Mouse (Mus musculus) liver, adult 2 months (tissue): Measurements from ENCODE around the gene Tanc2. TPM values are rescaled to one million over a fixed set of nuclear protein-coding genes. Genes with fewer than 3 reads are reported as not detected.
A peak's percentile ranks its signal among the peaks of the same experiment; 100 is the strongest.

ENCODE experiments used
- DNase-seq: peaks from one replicate; pipeline ENCODE4 v3.0.0-alpha.2; 2011; ENCODE audit warnings: low read depth, low spot score; ENCODE audit errors: extremely low read depth
- H3K27ac ChIP-seq: fragments of 200-500 bp; replicated peaks from 2 replicates; pipeline ENCODE4 v1.5.1; 2012; ENCODE audit warnings: low read depth, mild to moderate bottlenecking, control low read depth, inconsistent platforms, low read length; ENCODE audit not compliant: insufficient read depth
- H3K27me3 ChIP-seq: fragments of 200-500 bp; 2 replicates; pipeline ENCODE4 v1.6.1; 2012; ENCODE audit warnings: mild to moderate bottlenecking, moderate library complexity, low read length, inconsistent platforms; ENCODE audit not compliant: control insufficient read depth, insufficient read depth
- H3K36me3 ChIP-seq: fragments of 200-500 bp; 2 replicates; pipeline ENCODE4 v1.6.1; 2012; ENCODE audit warnings: low read length, inconsistent platforms; ENCODE audit not compliant: control insufficient read depth, insufficient read depth
- H3K4me1 ChIP-seq: fragments of 200-500 bp; 2 replicates; pipeline ENCODE4 v1.6.1; 2011; ENCODE audit warnings: low read length; ENCODE audit not compliant: control insufficient read depth, insufficient read depth
- H3K4me3 ChIP-seq: fragments of 200-500 bp; 2 replicates; pipeline ENCODE4 v1.5.1; 2011; ENCODE audit warnings: low read depth, mild to moderate bottlenecking, control low read depth, low read length, moderate library complexity; ENCODE audit not compliant: insufficient read depth
- H3K79me2 ChIP-seq: fragments of 200-500 bp; 2 replicates; pipeline ENCODE4 v1.6.1; 2012; ENCODE audit warnings: inconsistent platforms, mild to moderate bottlenecking, low read length, moderate library complexity; ENCODE audit not compliant: control insufficient read depth, insufficient read depth
- H3K9ac ChIP-seq: fragments of 200-500 bp; 2 replicates; pipeline ENCODE4 v1.6.1; 2012; ENCODE audit warnings: low read depth, mild to moderate bottlenecking, control low read depth, inconsistent platforms, low read length
- CTCF ChIP-seq: fragments of 200-500 bp; IDR thresholded peaks from 2 replicates; pipeline ENCODE4 v1.5.1; 2011; ENCODE audit warnings: low read depth, low read length, control low read depth
- POLR2A ChIP-seq: fragments of 200-500 bp; IDR thresholded peaks from 2 replicates; pipeline ENCODE4 v1.6.1; 2011; ENCODE audit warnings: low read length, control low read depth; ENCODE audit not compliant: insufficient read depth; ENCODE audit errors: extremely low read depth
- WGBS: fragments of 180-500 bp; shearing (Covaris S2); methylation state at CpG from one replicate; pipeline ENCODE4 v1.1.7; 2018; 5-methylcytosine and 5-hydroxymethylcytosine counted together
- polyA plus RNA-seq: library from polyadenylated mRNA; depleted of rRNA; stranded (reverse); fragments of >200 nt; gene quantifications from 2 replicates; pipeline ENCODE4 v1.2.3, GENCODE M21; 2012
- total RNA-seq: library from RNA; depleted of rRNA; stranded (reverse); fragments of >200 nt; gene quantifications from 2 replicates; pipeline ENCODE4 v1.2.3, GENCODE M21; 2014

The Tanc2 gene
- total and polyA plus RNA-seq, 2 experiments = 0.97 to 2.4 TPM

DNA sequence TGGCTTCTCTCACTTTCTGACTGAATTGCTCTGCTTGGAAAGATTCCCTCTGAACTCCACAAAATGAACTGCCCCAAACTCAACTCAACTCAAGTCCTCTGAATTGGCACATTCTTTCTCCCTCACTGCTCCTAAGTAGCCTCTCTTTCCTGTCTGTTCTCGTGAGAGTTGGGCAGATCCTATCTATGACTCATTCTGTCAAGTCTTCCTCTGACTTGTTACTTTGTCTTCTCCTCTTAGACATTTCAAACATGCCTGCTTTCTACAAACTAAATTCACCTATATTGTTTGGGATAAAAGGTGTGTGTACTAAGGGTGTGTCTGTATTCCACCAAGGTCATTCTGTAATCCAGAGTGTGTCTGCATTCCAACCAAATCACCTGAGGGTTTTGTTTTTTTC lies 309.4 kb downstream of the Tanc2 start:
- Histone ChIP-seq H3K27ac (no peak overlapping the region), H3K79me2 (no peaks in the 10 kb centered on the region), H3K27me3 (no peaks in the 10 kb centered on the region), H3K4me3 (no peak overlapping the region), H3K4me1 (no peaks in the 10 kb centered on the region), H3K36me3 (peaks cover 8% of the 10 kb centered on the region), H3K9ac (no peak overlapping the region)
- TF ChIP-seq POLR2A (no peak), CTCF (no peak)
- 66% methylated on average over 1 of the region's 1 CpGs for WGBS
- no peak for DNase-seq

DNA sequence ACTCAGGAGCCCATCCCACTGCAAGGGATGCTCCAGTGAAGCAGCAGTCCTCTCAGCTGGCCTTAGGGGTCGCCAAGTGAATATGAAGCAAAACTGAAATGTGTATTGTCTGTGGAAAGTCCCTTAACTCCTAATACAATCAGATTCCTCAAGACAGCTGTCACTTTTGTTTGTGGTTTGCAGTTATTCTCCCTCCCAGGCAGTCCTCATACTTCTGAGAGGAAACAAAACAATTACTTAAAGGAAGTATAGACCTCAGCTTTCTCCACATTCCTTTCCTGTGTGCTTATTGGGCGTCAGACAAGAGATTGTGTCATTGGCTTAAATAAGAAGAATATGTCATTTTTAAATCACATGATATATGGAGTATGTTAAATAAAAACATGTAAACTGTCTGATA lies 311.7 kb downstream of the Tanc2 start:
- Histone ChIP-seq H3K27me3 (no peaks in the 10 kb centered on the region), H3K4me3 (no peak overlapping the region), H3K4me1 (peaks cover 10% of the 10 kb centered on the region; the same call in 1 of the 2 replicates), H3K9ac (no peak overlapping the region), H3K79me2 (no peaks in the 10 kb centered on the region), H3K27ac (no peak overlapping the region), H3K36me3 (peaks cover 7% of the 10 kb centered on the region)
- 74% methylated on average over 2 of the region's 2 CpGs for WGBS
- no peak for TF ChIP-seq CTCF
- TF ChIP-seq POLR2A = no peak
- no peak for DNase-seq

DNA sequence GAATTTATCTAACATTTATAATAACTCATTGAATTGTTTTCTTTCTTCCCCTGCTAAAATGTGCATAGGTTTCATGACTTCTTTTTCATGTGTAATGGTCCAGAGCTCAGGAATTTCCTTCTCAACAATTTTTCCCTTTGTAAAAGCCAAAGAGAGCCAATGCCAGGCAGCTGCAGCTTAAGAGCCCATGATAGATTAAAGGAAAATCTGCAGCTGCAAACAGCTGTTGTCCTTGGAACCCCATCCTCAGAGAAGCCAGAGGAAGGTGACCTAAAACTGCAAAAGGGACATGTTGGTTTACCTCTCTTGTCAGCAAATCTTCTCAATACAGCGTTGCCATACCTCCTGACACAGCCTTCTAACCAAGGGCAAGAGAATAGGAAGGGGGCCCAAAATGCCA lies 313.2 kb downstream of the Tanc2 start:
- no peak for TF ChIP-seq CTCF
- TF ChIP-seq POLR2A = no peak
- WGBS = 89% methylated on average over 1 of the region's 1 CpGs
- H3K36me3 ChIP-seq = peaks cover 4% of the 10 kb centered on the region

DNA sequence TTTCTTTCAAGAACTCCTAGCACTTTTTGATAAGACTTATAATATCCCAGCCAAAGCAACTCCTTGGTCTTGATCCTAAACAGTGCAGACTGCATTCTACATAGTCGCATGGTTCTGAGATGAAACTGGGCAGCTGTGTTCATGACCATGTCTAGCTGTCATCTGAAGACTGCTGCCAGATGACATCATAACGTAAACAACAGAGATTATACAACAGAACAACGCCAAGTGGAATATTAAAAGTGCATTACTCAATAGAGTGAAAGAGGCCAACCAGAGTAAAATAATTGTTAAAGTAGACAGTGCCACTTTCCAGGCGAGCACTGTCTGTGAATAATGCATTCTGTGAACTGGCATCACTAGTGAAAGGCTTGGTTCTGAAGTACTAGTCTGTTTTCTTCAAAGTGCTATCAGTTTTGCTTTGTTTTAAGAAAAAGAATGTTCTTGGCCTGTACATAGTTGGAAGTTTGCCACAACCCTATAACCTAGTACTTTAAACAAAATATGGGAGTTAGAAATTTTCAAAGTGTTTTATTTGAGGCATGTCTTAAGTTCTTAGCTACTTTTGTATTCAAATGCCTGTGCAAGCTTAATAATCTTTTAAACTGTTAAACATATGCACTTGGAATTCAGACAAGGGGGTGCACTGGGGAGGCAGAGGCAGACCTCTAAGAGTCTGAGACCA lies 315.9 kb downstream of the Tanc2 start:
- Histone ChIP-seq H3K4me3 (no peak overlapping the region), H3K9ac (no peak overlapping the region), H3K27ac (no peak overlapping the region), H3K36me3 (no peaks in the 10 kb centered on the region), H3K27me3 (no peaks in the 10 kb centered on the region), H3K4me1 (peaks cover 10% of the 10 kb centered on the region; the same call in 1 of the 2 replicates), H3K79me2 (no peaks in the 10 kb centered on the region)
- TF ChIP-seq POLR2A (no peak), CTCF (no peak)
- 14% methylated on average over 4 of the region's 4 CpGs for WGBS
- DNase-seq = peak; percentile 86

More for the DNA sequence above, 313.2 kb downstream of the Tanc2 start:
- H3K27ac ChIP-seq = no peak overlapping the region
- no peak overlapping the region for H3K4me3 ChIP-seq
- H3K79me2 ChIP-seq = no peaks in the 10 kb centered on the region
- H3K4me1 ChIP-seq = peaks cover 10% of the 10 kb centered on the region; the same call in 1 of the 2 replicates
- no peak for DNase-seq
- H3K9ac ChIP-seq = no peak overlapping the region
- H3K27me3 ChIP-seq = no peaks in the 10 kb centered on the region

DNA sequence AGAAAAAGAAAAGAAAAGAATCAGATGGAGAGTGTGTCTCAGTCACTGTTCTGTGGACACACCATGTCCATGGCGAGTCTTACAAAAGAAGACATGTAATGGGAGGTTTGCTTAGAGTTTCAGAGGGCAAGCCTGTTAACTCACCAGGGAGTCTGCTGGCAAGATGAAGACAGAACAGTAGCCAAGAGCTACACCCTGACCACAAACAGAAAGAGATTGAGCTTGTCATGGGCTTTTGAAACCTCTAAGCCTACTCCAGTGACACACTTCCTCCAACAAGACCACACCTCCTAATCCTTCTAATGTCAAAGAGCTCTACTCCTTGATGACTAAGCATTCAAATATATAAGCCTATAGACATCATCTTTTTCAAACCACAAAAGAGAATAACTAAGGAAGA lies 317.6 kb downstream of the Tanc2 start:
- peak; percentile 14 for DNase-seq
- no peaks in the 10 kb centered on the region for H3K36me3 ChIP-seq
- TF ChIP-seq POLR2A (no peak), CTCF (no peak)
- no peak overlapping the region for H3K27ac ChIP-seq
- no peaks in the 10 kb centered on the region for H3K27me3 ChIP-seq
- no peak overlapping the region for H3K4me3 ChIP-seq
- no peaks in the 10 kb centered on the region for H3K79me2 ChIP-seq
- no peak overlapping the region for H3K9ac ChIP-seq
- H3K4me1 ChIP-seq = peaks cover 10% of the 10 kb centered on the region; the same call in 1 of the 2 replicates
- 84% methylated on average over 1 of the region's 1 CpGs for WGBS

DNA sequence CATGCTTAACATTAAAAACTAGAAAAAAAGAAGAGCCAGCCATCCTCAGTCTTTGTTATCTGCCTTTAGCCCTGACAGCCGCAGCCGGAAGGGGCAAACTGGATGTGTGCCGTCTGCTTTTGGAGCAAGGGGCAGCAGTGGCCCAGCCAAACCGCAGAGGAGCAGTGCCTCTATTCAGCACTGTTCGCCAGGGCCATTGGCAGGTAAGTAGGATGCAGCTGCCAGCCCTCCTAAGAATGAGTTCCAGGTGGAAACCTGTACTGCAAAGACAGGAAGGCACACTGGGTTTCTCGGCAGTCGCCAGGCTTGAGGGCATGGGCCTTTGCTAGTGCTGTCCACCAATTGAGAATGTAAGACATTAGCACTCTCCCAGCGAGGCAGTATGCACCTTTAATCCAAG lies 319.1 kb downstream of the Tanc2 start:
- H3K79me2 ChIP-seq = no peaks in the 10 kb centered on the region
- no peaks in the 10 kb centered on the region for H3K27me3 ChIP-seq
- no peak overlapping the region for H3K4me3 ChIP-seq
- H3K36me3 ChIP-seq = no peaks in the 10 kb centered on the region
- peaks cover 10% of the 10 kb centered on the region; the same call in 1 of the 2 replicates for H3K4me1 ChIP-seq
- no peak for DNase-seq
- TF ChIP-seq CTCF = no peak
- no peak for TF ChIP-seq POLR2A
- no peak overlapping the region for H3K9ac ChIP-seq
- WGBS = 93% methylated on average over 8 of the region's 8 CpGs
- no peak overlapping the region for H3K27ac ChIP-seq
